Mouse (Mus musculus) heart, embryonic 16.5 days (tissue): ENCODE data around the gene Olfr1450. TPM values are rescaled to one million over a fixed set of nuclear protein-coding genes. Genes with fewer than 3 reads are reported as not detected.
"Not testable (repeated sequence)": the region's sequence is repeated elsewhere in the genome, so short reads cannot be mapped to it uniquely, and the experiment has no call there.

Source experiments
- ATAC-seq: fragments of 200-750 bp; cut with Nextera tagmentation; replicated peaks from 2 replicates; pipeline ENCODE4 v1.8.0; 2017; ENCODE audit warnings: moderate number of reproducible peaks; ENCODE audit not compliant: insufficient read depth, low FRiP score; ENCODE audit errors: extremely low read depth
- H3K27ac ChIP-seq: fragments of 300-500 bp; sonication (generic); 2 replicates; pipeline ENCODE4 v1.5.1; 2014; ENCODE audit warnings: mild to moderate bottlenecking, low read length, control low read depth, moderate library complexity
- H3K27me3 ChIP-seq: fragments of 300-500 bp; sonication (generic); 2 replicates; pipeline ENCODE4 v1.6.1; 2014; ENCODE audit warnings: low read length, mixed read lengths; ENCODE audit not compliant: control insufficient read depth, insufficient read depth
- H3K36me3 ChIP-seq: fragments of 300-500 bp; sonication (generic); 2 replicates; pipeline ENCODE4 v1.6.1; 2014; ENCODE audit not compliant: control insufficient read depth, insufficient read depth
- H3K4me1 ChIP-seq: fragments of 300-500 bp; sonication (generic); 2 replicates; pipeline ENCODE4 v1.6.1; 2014; ENCODE audit warnings: low read length, mixed read lengths; ENCODE audit not compliant: control insufficient read depth, insufficient read depth
- H3K4me2 ChIP-seq: fragments of 300-500 bp; sonication (generic); 2 replicates; pipeline ENCODE4 v1.6.1; 2014; ENCODE audit warnings: low read depth, mild to moderate bottlenecking, control low read depth, low read length
- H3K4me3 ChIP-seq: fragments of 300-500 bp; sonication (generic); 2 replicates; pipeline ENCODE4 v1.5.1; 2014; ENCODE audit warnings: mild to moderate bottlenecking, control low read depth, low read length
- H3K9ac ChIP-seq: fragments of 300-500 bp; sonication (generic); 2 replicates; pipeline ENCODE4 v1.6.1; 2014; ENCODE audit warnings: low read length, control low read depth
- H3K9me3 ChIP-seq: fragments of 300-500 bp; sonication (generic); replicated peaks from 2 replicates; pipeline ENCODE4 v1.6.1; 2016; ENCODE audit warnings: low read length; ENCODE audit not compliant: control insufficient read depth
- WGBS: fragments of 180-500 bp; shearing (Covaris S2); extraction: QIAGEN DNeasy Blood & Tissue Kit; methylation state at CpG from one replicate; pipeline ENCODE4 v1.1.7; 2014; 5-methylcytosine and 5-hydroxymethylcytosine counted together
- polyA plus RNA-seq: library from polyadenylated mRNA; unstranded; fragments of >200 nt; fragmentation: Nextera tagmentation; extraction: Ambion mirVana; gene quantifications from 2 replicates; pipeline ENCODE4 v1.2.1, GENCODE M21; 2015

Gene Olfr1450
- not detected in 2 replicates for polyA plus RNA-seq

DNA sequence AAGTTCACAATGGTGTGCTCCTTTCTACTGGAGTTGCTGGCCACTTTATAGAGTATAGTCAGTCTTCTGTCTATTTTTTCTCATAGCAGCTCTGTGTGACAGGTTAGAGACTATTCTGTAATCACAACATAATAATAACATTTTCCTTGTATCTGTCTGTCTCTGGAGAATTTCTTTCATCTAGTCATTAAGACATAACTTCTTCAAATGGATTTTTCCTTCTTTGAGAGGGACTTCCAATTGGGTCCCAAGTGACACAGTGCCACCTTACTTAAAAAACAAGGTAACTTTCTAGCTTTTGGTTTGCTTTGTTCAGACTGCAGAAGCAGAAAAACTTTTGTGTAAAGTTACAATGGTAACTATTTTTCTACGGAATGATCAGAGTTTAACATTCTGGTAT, at the start of gene Olfr1450:
Olfr1450 (plus strand) TSS at position 301 of the 400 bp plus-strand sequence.
- 80% methylated on average over 1 of the region's 1 CpGs for WGBS
- H3K36me3 ChIP-seq = no peaks in the 10 kb centered on the region
- H3K27ac ChIP-seq = no peak within 1 kb of the TSS

DNA sequence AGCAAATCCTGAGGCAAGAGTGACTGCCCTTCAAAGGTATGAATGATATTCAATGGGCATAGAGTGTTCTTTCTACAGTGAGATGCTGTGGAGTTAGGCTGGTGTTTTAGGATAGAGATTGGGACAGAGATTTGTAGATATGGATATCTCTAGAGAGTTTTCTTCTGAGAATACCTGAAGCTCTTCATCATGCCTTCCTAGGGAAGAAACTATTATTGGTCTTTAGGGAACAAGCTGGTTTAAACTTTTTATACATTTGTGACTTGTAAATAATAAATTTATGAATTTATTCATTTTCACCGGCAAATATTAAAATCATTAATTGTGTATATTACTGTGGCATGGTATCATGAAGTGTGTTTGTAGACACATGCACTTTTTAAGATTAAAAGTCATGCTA, 46.4 kb upstream of the Olfr1450 start, which contains the start of gene Olfr1447:
Olfr1447 (minus strand) TSS at position 101 of the 400 bp plus-strand sequence.
- no peaks in the 10 kb centered on the region for H3K36me3 ChIP-seq
- H3K4me2 ChIP-seq = no peak within 1 kb of the TSS
- WGBS = 84% methylated on average over 1 of the region's 1 CpGs

More for the DNA sequence above, at the start of gene Olfr1450:
- Histone ChIP-seq H3K4me1 (no peaks in the 10 kb centered on the region), H3K4me3 (no peak within 1 kb of the TSS), H3K27me3 (no peaks in the 10 kb centered on the region), H3K9ac (no peak within 1 kb of the TSS), H3K4me2 (no peak within 1 kb of the TSS), H3K9me3 (peaks cover 2% of the 10 kb centered on the region; the same call in 1 of the 2 replicates)
- ATAC-seq = no peak

GRCm38 (mm10) chr19:12924319-12924718, 25.7 kb upstream of the Olfr1450 start, which contains the start of gene Olfr1448:
Gene Olfr1448 (minus strand): TSS chr19:12924419.
- no peak for ATAC-seq
- no peak within 1 kb of the TSS for H3K4me2 ChIP-seq
- no peak within 1 kb of the TSS for H3K9ac ChIP-seq
- H3K4me1 ChIP-seq = no peaks in the 10 kb centered on the region
- H3K9me3 ChIP-seq = no peaks in the 10 kb centered on the region
- no peak within 1 kb of the TSS for H3K27ac ChIP-seq
- H3K4me3 ChIP-seq = no peak within 1 kb of the TSS
- H3K27me3 ChIP-seq = no peaks in the 10 kb centered on the region
- WGBS = 59% methylated on average over 1 of the region's 1 CpGs
- no peaks in the 10 kb centered on the region for H3K36me3 ChIP-seq

More for the DNA sequence above, 46.4 kb upstream of the Olfr1450 start, which contains the start of gene Olfr1447:
- Histone ChIP-seq H3K9me3 (no peaks in the 10 kb centered on the region; the same call in 1 of the 2 replicates), H3K4me1 (no peaks in the 10 kb centered on the region), H3K27ac (no peak within 1 kb of the TSS), H3K27me3 (no peaks in the 10 kb centered on the region), H3K4me3 (no peak within 1 kb of the TSS), H3K9ac (no peak within 1 kb of the TSS)
- ATAC-seq = no peak

GRCm38 (mm10) chr19:12930540-12930939, 19.5 kb upstream of the Olfr1450 start, which contains the start of gene Olfr1449:
Gene Olfr1449 (plus strand): TSS chr19:12930840.
- no peak for ATAC-seq
- Histone ChIP-seq H3K4me3 (no peak within 1 kb of the TSS), H3K9ac (no peak within 1 kb of the TSS), H3K27me3 (no peaks in the 10 kb centered on the region), H3K36me3 (no peaks in the 10 kb centered on the region), H3K4me1 (no peaks in the 10 kb centered on the region), H3K4me2 (no peak within 1 kb of the TSS), H3K27ac (no peak within 1 kb of the TSS), H3K9me3 (no peaks in the 10 kb centered on the region)

DNA sequence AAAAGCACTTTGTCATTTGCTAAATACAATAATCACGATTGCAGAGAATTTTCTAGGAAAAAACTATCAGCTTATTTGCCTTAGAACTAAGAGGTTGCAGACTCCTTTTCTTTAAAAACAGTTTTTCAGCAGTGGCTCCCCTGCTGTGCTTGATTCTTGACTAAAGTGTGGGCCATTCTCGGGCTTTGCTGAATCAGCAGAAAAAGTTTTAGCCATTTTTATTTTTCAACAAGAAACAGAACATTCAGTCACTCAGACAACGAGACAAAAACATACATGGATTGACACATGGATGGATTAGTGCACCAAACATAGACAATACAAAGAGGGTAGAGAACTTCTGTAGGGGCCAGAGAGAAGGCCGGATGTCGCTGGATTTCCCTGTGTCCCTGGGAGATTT, 20.0 kb downstream of the Olfr1450 start:
- H3K36me3 ChIP-seq, H3K9ac ChIP-seq, ATAC-seq, H3K4me2 ChIP-seq, H3K4me1 ChIP-seq, H3K27me3 ChIP-seq, H3K4me3 ChIP-seq, H3K9me3 ChIP-seq, H3K27ac ChIP-seq: not testable (repeated sequence)
- WGBS = 73% methylated on average over 5 of the region's 5 CpGs

DNA sequence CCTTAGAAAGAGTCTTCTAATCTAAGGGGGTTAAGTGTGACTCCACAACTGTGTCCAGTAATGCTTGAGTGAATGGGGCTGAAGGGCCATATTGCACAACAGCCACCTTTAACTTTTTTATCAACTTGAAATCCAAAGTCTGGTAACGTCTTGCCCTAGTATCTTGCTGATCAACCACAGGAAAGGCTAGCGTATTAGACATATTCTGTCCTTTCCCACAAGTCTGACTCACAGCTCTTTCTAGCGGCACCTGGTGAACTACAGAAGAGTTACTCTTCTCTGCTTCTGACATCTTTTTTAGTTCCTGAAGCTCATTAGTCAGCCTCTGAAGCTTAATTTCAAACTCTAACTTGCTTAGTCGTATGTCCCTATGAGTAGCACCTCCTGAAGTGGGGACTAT, 42.3 kb downstream of the Olfr1450 start:
- 87% methylated on average over 4 of the region's 4 CpGs for WGBS

DNA sequence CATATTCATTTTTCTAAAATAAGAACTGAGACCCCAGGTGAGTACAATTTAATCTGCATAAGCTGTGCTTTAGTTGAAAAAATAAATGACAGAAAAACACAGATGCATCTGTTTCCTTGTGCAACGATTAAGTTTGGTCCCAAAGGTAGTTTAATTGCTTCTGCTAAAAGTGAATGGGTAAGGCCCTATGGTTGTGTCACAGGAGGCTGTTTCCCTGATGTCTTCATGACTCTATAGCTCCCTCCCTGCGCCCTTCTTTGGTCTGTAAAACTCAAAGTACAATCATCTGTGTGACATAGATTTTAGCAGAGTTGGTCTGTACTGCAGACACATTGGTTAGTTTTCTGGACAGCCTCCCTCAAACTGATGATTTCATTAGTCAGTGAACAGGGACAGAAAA, 44.7 kb downstream of the Olfr1450 start, which contains the start of gene Olfr1451:
Olfr1451 (plus strand) TSS at position 301 of the 400 bp plus-strand sequence.
- Histone ChIP-seq H3K27ac (no peak within 1 kb of the TSS), H3K4me3 (no peak within 1 kb of the TSS), H3K9ac (no peak within 1 kb of the TSS), H3K36me3 (no peaks in the 10 kb centered on the region), H3K27me3 (no peaks in the 10 kb centered on the region), H3K9me3 (no peaks in the 10 kb centered on the region), H3K4me2 (no peak within 1 kb of the TSS), H3K4me1 (no peaks in the 10 kb centered on the region)
- 63% methylated on average over 2 of the region's 2 CpGs for WGBS
- ATAC-seq = no peak

More for the DNA sequence above, 42.3 kb downstream of the Olfr1450 start:
- not testable (repeated sequence) for H3K36me3 ChIP-seq, H3K27ac ChIP-seq, ATAC-seq, H3K9me3 ChIP-seq, H3K4me2 ChIP-seq, H3K27me3 ChIP-seq, H3K9ac ChIP-seq, H3K4me3 ChIP-seq, H3K4me1 ChIP-seq

Other genes starting within 250 kb of the Olfr1450 start
- gene Cntf, start 184.6 kb upstream of the Olfr1450 start, polyA plus RNA-seq = 1.0 TPM in 2 replicates
- gene Zfp91, start 154.1 kb upstream of the Olfr1450 start, polyA plus RNA-seq = 9.9 and 10.5 TPM in 2 replicates
- 2.5 and 4.9 TPM in 2 replicates for gene Lpxn, start 154.1 kb upstream of the Olfr1450 start, polyA plus RNA-seq
- not detected in 2 replicates for gene Gm5244, start 103.6 kb upstream of the Olfr1450 start, polyA plus RNA-seq
- not detected in 2 replicates for gene Olfr1444, start 93.0 kb upstream of the Olfr1450 start, polyA plus RNA-seq
- not detected in 2 replicates for gene Olfr1445, start 66.4 kb upstream of the Olfr1450 start, polyA plus RNA-seq
- not detected in 2 replicates for gene Olfr1446, start 56.7 kb upstream of the Olfr1450 start, polyA plus RNA-seq
- not detected in 2 replicates for gene Olfr1447, start 46.5 kb upstream of the Olfr1450 start, polyA plus RNA-seq
- gene Olfr1448, start 25.8 kb upstream of the Olfr1450 start, polyA plus RNA-seq = not detected in 2 replicates
- not detected in 2 replicates for gene Olfr1449, start 19.4 kb upstream of the Olfr1450 start, polyA plus RNA-seq
- gene Olfr1451, start 44.8 kb downstream of the Olfr1450 start, polyA plus RNA-seq = not detected in 2 replicates
- gene Olfr1453, start 78.1 kb downstream of the Olfr1450 start, polyA plus RNA-seq = not detected in 2 replicates
- not detected in 2 replicates for gene Olfr1454, start 110.4 kb downstream of the Olfr1450 start, polyA plus RNA-seq
- not detected in 2 replicates for gene Olfr1457, start 147.6 kb downstream of the Olfr1450 start, polyA plus RNA-seq
- not detected in 2 replicates for gene Olfr1458, start 156.5 kb downstream of the Olfr1450 start, polyA plus RNA-seq
- not detected in 2 replicates for gene Olfr1459, start 199.3 kb downstream of the Olfr1450 start, polyA plus RNA-seq
- not detected in 2 replicates for gene Olfr1461, start 212.7 kb downstream of the Olfr1450 start, polyA plus RNA-seq
- gene Olfr1462, start 235.5 kb downstream of the Olfr1450 start, polyA plus RNA-seq = not detected in 2 replicates